In the genomic region with DNA sequence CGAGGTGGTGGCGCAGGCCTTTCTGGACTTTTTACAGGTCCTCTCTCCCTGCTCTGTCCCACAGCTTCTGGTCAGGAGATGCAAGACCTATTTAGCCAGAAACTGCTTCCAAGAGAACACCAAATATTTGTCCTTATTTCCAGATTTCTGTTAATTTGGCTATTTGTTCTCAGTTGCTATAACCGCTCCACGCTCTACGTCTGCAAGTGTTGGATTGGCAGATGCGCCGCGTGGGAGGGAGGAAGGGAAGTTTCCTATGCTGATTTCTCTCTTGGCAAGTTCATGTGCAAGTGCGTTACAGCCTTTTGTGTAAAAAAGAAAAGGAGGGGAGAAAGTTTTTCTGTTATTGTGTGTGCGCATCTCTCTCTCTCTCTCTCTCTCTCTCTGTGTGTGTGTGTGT, we compare ENCODE assay signal across 20 mouse cellular contexts. TPM values are rescaled to one million over a fixed set of nuclear protein-coding genes. Genes with fewer than 3 reads are reported as not detected.
DNase-seq lines count a peak whose midpoint lies in the region; ATAC-seq lines count a peak whose summit lies in the region.
"Had no signal": no experiment of that assay in that cellular context is flagged by ENCODE, and none has a peak within 500 bp of the region (broad histone marks: within the 10 kb centered on the region; RNA-seq: fewer than 3 reads in every experiment).

No protein-coding gene starts in this region.

- no peak overlapping the region for H3K4me2 ChIP-seq in forebrain, embryonic 14.5 days (ENCODE audit: low read length)
- no peak overlapping the region for H3K4me2 ChIP-seq in forebrain, embryonic 11.5 days (ENCODE audit: low read depth, low read length, severe bottlenecking)
- H3K4me2 ChIP-seq in hindbrain, embryonic 16.5 days (ENCODE audit: low read length) = no peak overlapping the region
- H3K4me2 ChIP-seq: hindbrain, embryonic 12.5 days; intestine, embryonic 15.5 days; limb, embryonic 15.5 days; neural tube, embryonic 13.5 days had no signal

- WGBS in forebrain, embryonic 14.5 days = 81% methylated on average over 10 of the region's 10 CpGs
- 90% methylated on average over 10 of the region's 10 CpGs for WGBS in forebrain, embryonic 11.5 days
- 80% methylated on average over 10 of the region's 10 CpGs for WGBS in hindbrain, embryonic 16.5 days

- peak; percentile 24 for DNase-seq in forebrain, embryonic 14.5 days (ENCODE audit: low spot score)
- DNase-seq in forebrain, embryonic 11.5 days (ENCODE audit: low spot score) = no peak
- peak; percentile 68 to 70 for DNase-seq in layer of hippocampus, postnatal 36 days
- DNase-seq in right cerebral cortex, postnatal 14 days = peak; percentile 67
- DNase-seq in spleen, postnatal 14 days (ENCODE audit: low spot score in 2 of 2) = no peak
- DNase-seq in embryo, embryonic 10.5 days (ENCODE audit: low spot score) = no peak
- DNase-seq: cerebellum, postnatal 25 days; gastrocnemius, postnatal 10 days; lung, adult 18-20 months; thymus, postnatal 25 days had no signal

- no peaks in the 10 kb centered on the region for H3K4me1 ChIP-seq in forebrain, embryonic 14.5 days (ENCODE audit: control insufficient read depth, insufficient read depth, low read length)
- no peaks in the 10 kb centered on the region for H3K4me1 ChIP-seq in forebrain, embryonic 11.5 days (replicated peaks; ENCODE audit: control insufficient read depth, insufficient read depth, low read length)
- no peaks in the 10 kb centered on the region for H3K4me1 ChIP-seq in hindbrain, embryonic 16.5 days (ENCODE audit: control insufficient read depth, insufficient read depth, low read depth, low read length)
- H3K4me1 ChIP-seq: hindbrain, embryonic 12.5 days; limb, embryonic 15.5 days; neural tube, embryonic 13.5 days had no signal

- H3K27me3 ChIP-seq in forebrain, embryonic 14.5 days (replicated peaks; ENCODE audit: control insufficient read depth, insufficient read depth, low read length) = no peaks in the 10 kb centered on the region
- no peaks in the 10 kb centered on the region for H3K27me3 ChIP-seq in forebrain, embryonic 11.5 days (ENCODE audit: control insufficient read depth, insufficient read depth, low read length)
- H3K27me3 ChIP-seq in hindbrain, embryonic 16.5 days (replicated peaks; ENCODE audit: control insufficient read depth, insufficient read depth, low read length) = no peaks in the 10 kb centered on the region
- H3K27me3 ChIP-seq: hindbrain, embryonic 12.5 days; intestine, embryonic 15.5 days; limb, embryonic 15.5 days; neural tube, embryonic 13.5 days had no signal

- no peak overlapping the region for H3K9ac ChIP-seq in forebrain, embryonic 14.5 days (ENCODE audit: low read length)
- no peak overlapping the region for H3K9ac ChIP-seq in forebrain, embryonic 11.5 days (ENCODE audit: low read length)
- no peak overlapping the region for H3K9ac ChIP-seq in hindbrain, embryonic 16.5 days (ENCODE audit: low read depth, low read length)
- H3K9ac ChIP-seq: hindbrain, embryonic 12.5 days; intestine, embryonic 15.5 days; limb, embryonic 15.5 days; neural tube, embryonic 13.5 days had no signal

- ATAC-seq in forebrain, embryonic 14.5 days = no peak
- no peak for ATAC-seq in forebrain, embryonic 11.5 days (replicated peaks; ENCODE audit: low FRiP score)
- ATAC-seq in frontal cortex, adult (ENCODE audit: low TSS enrichment) = peak; percentile 85
- no peak for ATAC-seq in hindbrain, embryonic 16.5 days
- ATAC-seq: CD4-positive, CD25-positive, alpha-beta regulatory T cell, adult 4 months; intestine, embryonic 15.5 days had no signal

- H3K36me3 ChIP-seq in forebrain, embryonic 14.5 days (ENCODE audit: control insufficient read depth, insufficient read depth, low read length) = no peaks in the 10 kb centered on the region
- no peaks in the 10 kb centered on the region for H3K36me3 ChIP-seq in forebrain, embryonic 11.5 days (ENCODE audit: control insufficient read depth, insufficient read depth, low read length)
- no peaks in the 10 kb centered on the region for H3K36me3 ChIP-seq in hindbrain, embryonic 16.5 days (ENCODE audit: control insufficient read depth, insufficient read depth, low read length)
- H3K36me3 ChIP-seq: hindbrain, embryonic 12.5 days; intestine, embryonic 15.5 days; limb, embryonic 15.5 days; neural tube, embryonic 13.5 days had no signal

- no peak overlapping the region for H3K4me3 ChIP-seq in forebrain, embryonic 14.5 days (ENCODE audit: low read depth, low read length)
- H3K4me3 ChIP-seq in forebrain, embryonic 11.5 days (ENCODE audit: low read depth, low read length) = no peak overlapping the region
- H3K4me3 ChIP-seq in hindbrain, embryonic 16.5 days (ENCODE audit: low read length) = no peak overlapping the region
- H3K4me3 ChIP-seq: erythroblast, embryonic 14.5 days; hindbrain, embryonic 12.5 days; intestine, embryonic 15.5 days; limb, embryonic 15.5 days; neural tube, embryonic 13.5 days had no signal

- H3K27ac ChIP-seq in forebrain, embryonic 14.5 days (ENCODE audit: low read depth, low read length) = no peak overlapping the region
- no peak overlapping the region for H3K27ac ChIP-seq in forebrain, embryonic 11.5 days (ENCODE audit: low read depth, low read length)
- H3K27ac ChIP-seq in hindbrain, embryonic 16.5 days (ENCODE audit: low read depth, low read length) = no peak overlapping the region
- H3K27ac ChIP-seq: hindbrain, embryonic 12.5 days; intestine, embryonic 15.5 days; limb, embryonic 15.5 days; neural tube, embryonic 13.5 days; stomach, postnatal 0 days had no signal

- no peaks in the 10 kb centered on the region for H3K9me3 ChIP-seq in forebrain, embryonic 14.5 days (replicated peaks; ENCODE audit: control insufficient read depth, low read length)
- H3K9me3 ChIP-seq in forebrain, embryonic 11.5 days (ENCODE audit: control insufficient read depth, low read length) = no peaks in the 10 kb centered on the region
- no peaks in the 10 kb centered on the region for H3K9me3 ChIP-seq in hindbrain, embryonic 16.5 days (ENCODE audit: control insufficient read depth, low read length)
- H3K9me3 ChIP-seq: G1E; hindbrain, embryonic 12.5 days; intestine, embryonic 15.5 days; limb, embryonic 15.5 days; neural tube, embryonic 13.5 days had no signal

RNA-seq across cellular contexts. Expression of gene Zdhhc14, which starts 58.1 kb away (rescaled TPM):
- 4.7 and 8.1 TPM in 2 replicates for polyA plus RNA-seq in forebrain, embryonic 14.5 days (2014; fragmentation: Nextera tagmentation; extraction: Ambion mirVana)
- 2.3 and 2.4 TPM in 2 replicates for polyA plus RNA-seq in forebrain, embryonic 11.5 days (2014; fragmentation: Nextera tagmentation; extraction: Ambion mirVana)
- 10 to 100 TPM; 48.7 to 51.8 TPM for total RNA-seq in layer of hippocampus, postnatal 36 days (2021)
- polyA plus RNA-seq in hindbrain, embryonic 16.5 days (2015; fragmentation: Nextera tagmentation; extraction: Ambion mirVana) = 5.0 and 9.0 TPM in 2 replicates

Comparison
In these comparisons a context has a peak if more than half of its experiments do, and no peak if none do; other contexts are left out.
1. DNase-seq: peak in forebrain, embryonic 14.5 days (single experiment), layer of hippocampus, postnatal 36 days (2 of 2) and right cerebral cortex, postnatal 14 days (single experiment); none in forebrain, embryonic 11.5 days (single experiment), spleen, postnatal 14 days (0 of 2) and embryo, embryonic 10.5 days (single experiment).